Mouse (Mus musculus) heart, postnatal 0 days (tissue): Measurements from ENCODE around the gene Clec2g.

Experiments
- CTCF ChIP-seq: IDR thresholded peaks from 2 replicates; pipeline ENCODE4 v1.5.1; 2016; ENCODE audit warnings: antibody characterized with exemption, control low read depth, low read depth
- EP300 ChIP-seq: IDR thresholded peaks from 2 replicates; pipeline ENCODE4 v1.6.1; 2016; ENCODE audit warnings: antibody characterized with exemption, low read depth

DNA sequence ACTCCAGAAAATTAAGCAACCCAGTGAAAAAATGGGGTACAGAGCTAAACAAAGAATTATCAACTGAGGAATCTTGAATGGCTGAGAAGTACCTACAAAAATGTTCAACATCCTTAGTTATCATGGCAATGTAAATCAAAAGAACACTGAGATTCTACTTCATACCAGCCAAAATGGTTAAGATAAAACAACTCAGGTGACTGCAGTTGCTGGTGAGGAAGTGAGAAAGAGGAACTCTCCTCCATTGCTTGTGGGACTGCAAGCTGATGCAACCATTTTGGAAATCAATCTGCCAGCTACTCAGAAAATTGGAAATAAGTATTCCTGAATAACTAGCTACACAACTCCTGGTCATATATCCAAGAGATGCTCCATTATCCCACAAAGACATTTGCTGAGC is 34.3 kb downstream of the Clec2g start:
- TF ChIP-seq CTCF (no peak), EP300 (no peak)
